Mouse (Mus musculus): ENCODE results near the gene Zbtb48. TPM values are rescaled to one million over a fixed set of nuclear protein-coding genes. Genes with fewer than 3 reads are reported as not detected.

Gene Zbtb48
- polyA plus RNA-seq, 1 experiment from 2014 or later = 7.6 TPM

DNA sequence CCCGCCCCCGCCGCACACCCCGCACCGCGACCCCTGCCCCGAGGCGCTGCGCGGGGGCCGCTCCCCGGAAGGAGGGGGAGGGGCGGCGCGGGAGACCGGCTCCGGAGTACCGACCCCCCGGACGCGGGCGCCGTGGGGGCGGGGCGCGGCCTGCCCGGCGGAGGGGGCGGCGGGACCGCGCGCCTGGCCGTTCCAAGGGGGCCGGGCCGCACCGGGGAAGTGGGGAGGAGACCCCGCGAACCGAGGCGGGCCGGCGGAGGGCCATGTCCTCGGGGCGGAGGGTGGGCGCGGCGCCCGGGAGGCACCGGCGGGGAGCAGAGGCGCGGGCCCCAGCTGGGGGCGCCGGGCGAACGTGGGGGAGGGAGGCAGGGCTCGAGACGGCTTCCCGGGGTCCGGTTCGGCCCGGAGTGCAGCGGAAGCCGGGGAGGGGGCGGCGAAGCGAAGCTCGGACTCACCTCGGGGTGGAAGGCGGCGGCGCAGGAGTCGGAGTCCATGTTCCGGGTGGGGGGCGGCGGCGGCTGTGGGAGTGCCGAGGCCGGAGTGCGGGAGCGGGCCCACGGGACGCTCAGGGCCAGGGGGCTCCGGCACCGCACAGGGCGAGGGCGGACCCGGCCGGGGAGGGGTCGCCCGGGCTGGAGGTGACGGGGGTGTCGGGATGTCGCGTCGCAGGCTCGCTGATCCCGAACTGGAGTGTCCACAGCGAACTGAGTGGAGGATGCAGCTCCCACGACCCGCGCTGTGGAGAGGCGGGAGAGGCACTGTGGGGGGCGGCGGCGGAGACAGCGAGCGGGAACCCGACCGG, 31.9 kb downstream of the Zbtb48 start:
- Histone ChIP-seq H3K9me3 (ENCODE audit: control insufficient read depth) (no peaks in the 10 kb centered on the region), H3K4me1 (replicated peaks; ENCODE audit: control insufficient read depth, insufficient read depth, low read length) (no peaks in the 10 kb centered on the region), H3K36me3 (ENCODE audit: control insufficient read depth, insufficient read depth) (peaks cover 19% of the 10 kb centered on the region), H3K4me2 (replicated peaks; ENCODE audit: low read depth) (peak overlapping the region; percentile 93), H3K9ac (ENCODE audit: low read depth, low read length) (peak overlapping the region; percentile 89), H3K27ac (ENCODE audit: low read depth, low read length) (peak overlapping the region; percentile 91), H3K4me3 (ENCODE audit: low read depth, low read length) (peak overlapping the region; percentile 97), H3K27me3 (replicated peaks; ENCODE audit: control insufficient read depth, insufficient read depth, low read length) (no peaks in the 10 kb centered on the region)
- under 1% methylated on average over 97 of the region's 111 CpGs for whole genome bisulfite sequencing
- ATAC-seq = peak; percentile 20; the same call in 1 of the 2 replicates
- TF ChIP-seq CTCF (IDR thresholded peaks at IDR 0.05; ENCODE audit: low read depth) = no peak

GRCm38 (mm10) chr4:151994228-151995171, 33.0 kb downstream of the Zbtb48 start:
- no peak for ATAC-seq
- 4% methylated on average over 56 of the region's 61 CpGs for WGBS

DNA sequence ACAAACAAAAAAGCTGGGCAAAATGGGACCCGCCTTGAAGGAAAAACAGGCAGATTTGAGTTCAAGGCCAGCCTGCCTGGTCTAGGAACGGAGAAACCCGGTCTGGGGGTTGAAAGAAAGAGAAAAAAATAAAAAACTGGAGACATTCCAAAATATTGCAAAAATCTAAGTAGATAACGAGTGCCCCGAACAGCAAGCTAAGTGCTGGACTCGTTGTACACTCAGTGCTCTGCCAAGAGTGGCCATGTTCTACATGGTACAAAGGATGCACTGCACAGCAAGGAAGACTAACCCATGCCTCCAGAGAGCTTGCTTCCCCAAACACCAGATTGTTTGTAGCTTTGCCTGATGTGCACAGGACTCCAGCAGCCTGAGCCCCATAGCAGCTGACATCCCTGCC, 34.4 kb downstream of the Zbtb48 start:
- Histone ChIP-seq H3K9ac (ENCODE audit: low read depth, low read length) (no peak overlapping the region), H3K27ac (ENCODE audit: low read depth, low read length) (no peak overlapping the region), H3K4me3 (ENCODE audit: low read depth, low read length) (no peak overlapping the region), H3K27me3 (replicated peaks; ENCODE audit: control insufficient read depth, insufficient read depth, low read length) (no peaks in the 10 kb centered on the region), H3K4me2 (replicated peaks; ENCODE audit: low read depth) (no peak overlapping the region), H3K36me3 (ENCODE audit: control insufficient read depth, insufficient read depth) (peaks cover 22% of the 10 kb centered on the region), H3K4me1 (replicated peaks; ENCODE audit: control insufficient read depth, insufficient read depth, low read length) (no peaks in the 10 kb centered on the region), H3K9me3 (ENCODE audit: control insufficient read depth) (no peaks in the 10 kb centered on the region)
- no peak for ATAC-seq
- TF ChIP-seq CTCF (IDR thresholded peaks at IDR 0.05; ENCODE audit: low read depth) = no peak
- WGBS = 73% methylated on average over 6 of the region's 6 CpGs

More at GRCm38 (mm10) chr4:151994228-151995171, 33.0 kb downstream of the Zbtb48 start:
- Histone ChIP-seq H3K4me2 (replicated peaks; ENCODE audit: low read depth) (peak overlapping the region; percentile 93), H3K9me3 (ENCODE audit: control insufficient read depth) (no peaks in the 10 kb centered on the region), H3K4me3 (ENCODE audit: low read depth, low read length) (peak overlapping the region; percentile 97), H3K4me1 (replicated peaks; ENCODE audit: control insufficient read depth, insufficient read depth, low read length) (no peaks in the 10 kb centered on the region), H3K27me3 (replicated peaks; ENCODE audit: control insufficient read depth, insufficient read depth, low read length) (no peaks in the 10 kb centered on the region), H3K9ac (ENCODE audit: low read depth, low read length) (peak overlapping the region; percentile 89), H3K27ac (ENCODE audit: low read depth, low read length) (peak overlapping the region; percentile 91), H3K36me3 (ENCODE audit: control insufficient read depth, insufficient read depth) (peaks cover 22% of the 10 kb centered on the region)
- no peak for TF ChIP-seq CTCF (IDR thresholded peaks at IDR 0.05; ENCODE audit: low read depth)

GRCm38 (mm10) chr4:151992091-151992490, 35.4 kb downstream of the Zbtb48 start:
- no peak for TF ChIP-seq CTCF (IDR thresholded peaks at IDR 0.05; ENCODE audit: low read depth)
- Histone ChIP-seq H3K4me2 (replicated peaks; ENCODE audit: low read depth) (no peak overlapping the region), H3K4me3 (ENCODE audit: low read depth, low read length) (no peak overlapping the region), H3K27me3 (replicated peaks; ENCODE audit: control insufficient read depth, insufficient read depth, low read length) (no peaks in the 10 kb centered on the region), H3K4me1 (replicated peaks; ENCODE audit: control insufficient read depth, insufficient read depth, low read length) (no peaks in the 10 kb centered on the region), H3K9me3 (ENCODE audit: control insufficient read depth) (no peaks in the 10 kb centered on the region), H3K27ac (ENCODE audit: low read depth, low read length) (no peak overlapping the region; the same call in 1 of the 2 replicates), H3K9ac (ENCODE audit: low read depth, low read length) (no peak overlapping the region), H3K36me3 (ENCODE audit: control insufficient read depth, insufficient read depth) (peaks cover 22% of the 10 kb centered on the region)
- ATAC-seq = no peak
- WGBS = 85% methylated on average over 9 of the region's 9 CpGs

DNA sequence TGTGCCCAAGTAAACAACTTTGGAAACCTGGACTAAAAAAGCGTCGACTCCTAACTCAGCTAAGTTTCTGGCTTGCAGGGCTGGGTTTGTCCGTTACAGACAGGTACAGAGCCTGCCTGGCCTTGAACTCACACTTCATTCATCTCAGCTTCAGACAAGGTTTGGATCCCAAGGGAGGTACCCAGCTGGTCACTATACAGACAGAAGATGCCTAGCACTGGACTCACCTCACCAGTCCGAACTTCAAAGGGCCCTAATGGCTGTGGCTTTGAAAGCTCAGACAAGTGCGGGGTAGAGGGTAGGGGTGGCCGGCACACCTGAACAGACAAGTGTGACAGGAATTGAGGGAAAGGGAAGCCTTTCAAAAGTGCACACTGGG, 38.4 kb downstream of the Zbtb48 start:
- Histone ChIP-seq H3K27me3 (replicated peaks; ENCODE audit: control insufficient read depth, insufficient read depth, low read length) (no peaks in the 10 kb centered on the region), H3K36me3 (ENCODE audit: control insufficient read depth, insufficient read depth) (peaks cover 22% of the 10 kb centered on the region), H3K4me1 (replicated peaks; ENCODE audit: control insufficient read depth, insufficient read depth, low read length) (no peaks in the 10 kb centered on the region), H3K9ac (ENCODE audit: low read depth, low read length) (peak overlapping the region; percentile 76), H3K9me3 (ENCODE audit: control insufficient read depth) (no peaks in the 10 kb centered on the region), H3K4me2 (replicated peaks; ENCODE audit: low read depth) (peak overlapping the region; percentile 87), H3K4me3 (ENCODE audit: low read depth, low read length) (peak overlapping the region; percentile 85), H3K27ac (ENCODE audit: low read depth, low read length) (no peak overlapping the region)
- ATAC-seq = no peak
- WGBS = 34% methylated on average over 6 of the region's 6 CpGs
- TF ChIP-seq CTCF (IDR thresholded peaks at IDR 0.05; ENCODE audit: low read depth) = no peak

All from intestine, postnatal 0 days (tissue).